Mouse (Mus musculus): ENCODE results near the gene Pdzd4. TPM values are rescaled to one million over a fixed set of nuclear protein-coding genes. Genes with fewer than 3 reads are reported as not detected.

The Pdzd4 gene
- 4.8 TPM in 2 replicates for polyA plus RNA-seq (2015; fragmentation: Nextera tagmentation; extraction: Ambion mirVana)

DNA sequence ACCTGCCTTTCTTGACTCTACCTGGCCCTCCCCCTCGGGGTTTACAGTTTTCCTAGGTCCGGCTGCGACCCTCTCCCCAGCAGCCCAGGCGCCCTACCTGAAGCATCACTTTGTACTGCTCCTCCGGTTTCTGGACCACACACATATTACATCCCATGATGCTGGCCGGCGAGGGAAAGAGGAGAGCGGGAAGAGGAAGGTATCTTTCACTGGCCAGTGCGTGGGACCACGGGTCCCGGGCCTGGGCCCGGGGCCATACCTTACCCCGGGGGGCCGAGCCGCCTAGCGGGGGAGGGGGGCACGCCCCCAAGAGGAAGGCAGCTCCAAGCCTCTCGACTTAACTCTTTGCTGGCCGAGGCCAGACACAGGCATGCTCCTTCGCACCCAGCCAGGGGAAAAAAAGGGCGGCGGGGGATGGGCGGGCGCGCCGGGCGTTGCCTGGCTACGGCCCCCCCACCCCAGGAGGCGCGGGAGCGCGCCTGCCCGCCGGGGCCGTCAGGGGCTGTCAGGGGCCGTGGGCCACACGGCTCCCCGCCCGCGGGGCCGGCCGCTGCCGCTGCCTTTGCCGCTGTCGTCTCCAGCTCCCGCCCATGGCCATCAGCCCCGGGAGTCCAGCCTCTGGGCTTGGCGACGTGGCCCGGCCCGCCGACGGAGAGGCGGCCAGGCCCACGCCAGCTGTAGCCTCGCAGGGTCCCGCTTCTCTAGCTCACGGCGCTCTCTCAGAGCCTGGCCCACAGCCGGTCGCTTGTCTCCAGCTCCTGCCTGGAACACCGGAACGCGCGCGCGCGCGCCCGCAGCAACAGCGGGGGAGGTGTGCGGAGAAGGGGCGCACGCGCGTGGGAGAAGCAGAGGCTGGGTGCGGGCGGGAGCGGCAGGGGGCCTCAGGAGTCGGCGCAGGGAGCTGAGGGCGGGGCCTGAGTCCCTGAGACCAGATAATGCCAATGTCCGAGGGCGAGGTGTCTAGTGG, at the start of gene Pdzd4:
Pdzd4 (minus strand) TSS at position 785 of the 967 bp plus-strand sequence.
- H3K9me3 ChIP-seq (replicated peaks; ENCODE audit: control insufficient read depth, low read length, poor library complexity, severe bottlenecking): no peaks in the 10 kb centered on the region; the same call in 1 of the 2 replicates
- H3K27me3 ChIP-seq (ENCODE audit: control insufficient read depth, insufficient read depth, low read depth, low read length): no peaks in the 10 kb centered on the region
- H3K36me3 ChIP-seq (ENCODE audit: control insufficient read depth, insufficient read depth, low read length): no peaks in the 10 kb centered on the region
- H3K4me3 ChIP-seq (ENCODE audit: low read depth, low read length): peak within 1 kb of the TSS; percentile 65
- H3K27ac ChIP-seq (ENCODE audit: low read length): peak within 1 kb of the TSS; percentile 95
- peak within 1 kb of the TSS; percentile 89 for H3K9ac ChIP-seq (ENCODE audit: low read depth, low read length)
- peak; percentile 89 for ATAC-seq
- peaks cover 13% of the 10 kb centered on the region for H3K4me1 ChIP-seq (ENCODE audit: control insufficient read depth, insufficient read depth, low read length)
- WGBS: 17% methylated on average over 44 of the region's 84 CpGs
- peak within 1 kb of the TSS; percentile 62 for H3K4me2 ChIP-seq (ENCODE audit: low read length)

DNA sequence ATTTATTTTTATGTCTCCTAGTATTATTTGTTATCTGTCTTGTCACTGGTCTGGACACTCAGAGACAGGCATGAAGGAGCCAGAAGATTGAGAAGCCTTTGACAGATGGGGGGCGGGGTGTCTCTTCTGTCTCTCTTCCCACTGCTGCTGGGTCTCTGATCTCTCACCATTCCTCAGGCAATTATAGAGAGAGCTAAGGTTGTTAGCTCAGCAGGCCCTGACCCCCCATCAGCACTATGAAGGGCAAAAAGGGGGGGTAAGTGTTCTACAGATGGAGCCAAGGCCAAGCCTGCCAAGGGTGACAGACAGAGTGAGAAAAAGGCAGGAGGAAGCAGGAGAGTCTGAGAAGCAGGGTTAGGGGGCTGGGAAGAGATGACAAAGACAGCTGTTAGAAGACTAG, 47.2 kb upstream of the Pdzd4 start:
- 64% methylated on average over 1 of the region's 1 CpGs for WGBS
- ATAC-seq: no peak
- H3K4me2 ChIP-seq (ENCODE audit: low read length): no peak overlapping the region
- peaks cover 26% of the 10 kb centered on the region for H3K4me1 ChIP-seq (ENCODE audit: control insufficient read depth, insufficient read depth, low read length)
- no peak overlapping the region for H3K9ac ChIP-seq (ENCODE audit: low read depth, low read length)
- no peaks in the 10 kb centered on the region for H3K27me3 ChIP-seq (ENCODE audit: control insufficient read depth, insufficient read depth, low read depth, low read length)
- H3K36me3 ChIP-seq (ENCODE audit: control insufficient read depth, insufficient read depth, low read length): no peaks in the 10 kb centered on the region
- no peak overlapping the region for H3K4me3 ChIP-seq (ENCODE audit: low read depth, low read length)
- no peaks in the 10 kb centered on the region for H3K9me3 ChIP-seq (replicated peaks; ENCODE audit: control insufficient read depth, low read length, poor library complexity, severe bottlenecking)
- peak overlapping the region; percentile 17; the same call in 1 of the 2 replicates for H3K27ac ChIP-seq (ENCODE audit: low read length)

DNA sequence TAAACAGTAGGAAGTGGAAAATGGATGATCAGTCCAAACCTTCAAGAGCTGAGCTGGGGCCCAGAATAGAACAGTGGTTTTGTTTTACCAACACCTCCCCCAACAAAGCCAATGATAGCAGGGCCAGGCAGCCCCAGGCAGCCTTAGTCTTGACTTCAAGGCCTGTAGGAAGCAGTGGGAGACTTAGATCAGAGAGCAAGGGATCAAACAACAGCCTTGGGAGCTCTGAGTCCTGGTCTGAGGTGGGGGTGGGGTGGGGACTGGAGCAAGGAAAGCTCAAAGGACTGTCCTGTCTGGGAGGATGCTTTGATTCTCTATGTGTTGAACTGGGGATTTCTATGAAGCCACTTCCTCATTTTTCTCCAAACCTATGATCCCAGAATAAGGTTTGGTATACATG, 46.7 kb upstream of the Pdzd4 start:
- Histone ChIP-seq H3K9me3 (replicated peaks; ENCODE audit: control insufficient read depth, low read length, poor library complexity, severe bottlenecking) (no peaks in the 10 kb centered on the region), H3K4me2 (ENCODE audit: low read length) (no peak overlapping the region), H3K27ac (ENCODE audit: low read length) (no peak overlapping the region), H3K36me3 (ENCODE audit: control insufficient read depth, insufficient read depth, low read length) (no peaks in the 10 kb centered on the region), H3K9ac (ENCODE audit: low read depth, low read length) (no peak overlapping the region), H3K27me3 (ENCODE audit: control insufficient read depth, insufficient read depth, low read depth, low read length) (no peaks in the 10 kb centered on the region), H3K4me3 (ENCODE audit: low read depth, low read length) (no peak overlapping the region), H3K4me1 (ENCODE audit: control insufficient read depth, insufficient read depth, low read length) (peaks cover 21% of the 10 kb centered on the region)
- ATAC-seq: no peak; the same call in 1 of the 2 replicates

DNA sequence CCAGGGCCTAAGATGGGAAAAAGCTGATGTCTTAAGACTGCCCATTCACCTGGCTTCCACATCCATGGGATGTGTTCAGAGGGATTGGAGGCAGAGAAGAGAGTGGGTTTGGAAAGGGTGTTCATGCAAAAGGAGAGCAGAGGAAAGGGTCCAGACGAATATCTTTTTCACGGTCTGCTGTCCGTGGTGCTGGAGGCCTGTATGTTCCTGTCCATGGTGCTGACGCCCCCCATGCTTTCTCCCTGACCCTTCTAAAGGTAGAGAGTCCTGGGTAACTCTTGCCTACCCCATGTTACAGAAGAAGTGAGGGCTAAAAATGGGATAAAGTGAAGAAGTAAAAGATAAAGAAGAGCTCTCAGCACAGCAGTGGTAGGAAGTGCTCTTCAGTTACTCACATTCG, 44.6 kb upstream of the Pdzd4 start:
- no peak for ATAC-seq
- Histone ChIP-seq H3K27ac (ENCODE audit: low read length) (no peak overlapping the region), H3K4me1 (ENCODE audit: control insufficient read depth, insufficient read depth, low read length) (peaks cover 25% of the 10 kb centered on the region), H3K9ac (ENCODE audit: low read depth, low read length) (no peak overlapping the region), H3K4me3 (ENCODE audit: low read depth, low read length) (no peak overlapping the region), H3K4me2 (ENCODE audit: low read length) (no peak overlapping the region), H3K27me3 (ENCODE audit: control insufficient read depth, insufficient read depth, low read depth, low read length) (no peaks in the 10 kb centered on the region), H3K9me3 (replicated peaks; ENCODE audit: control insufficient read depth, low read length, poor library complexity, severe bottlenecking) (no peaks in the 10 kb centered on the region), H3K36me3 (ENCODE audit: control insufficient read depth, insufficient read depth, low read length) (no peaks in the 10 kb centered on the region)
- WGBS: 23% methylated on average over 5 of the region's 5 CpGs

DNA sequence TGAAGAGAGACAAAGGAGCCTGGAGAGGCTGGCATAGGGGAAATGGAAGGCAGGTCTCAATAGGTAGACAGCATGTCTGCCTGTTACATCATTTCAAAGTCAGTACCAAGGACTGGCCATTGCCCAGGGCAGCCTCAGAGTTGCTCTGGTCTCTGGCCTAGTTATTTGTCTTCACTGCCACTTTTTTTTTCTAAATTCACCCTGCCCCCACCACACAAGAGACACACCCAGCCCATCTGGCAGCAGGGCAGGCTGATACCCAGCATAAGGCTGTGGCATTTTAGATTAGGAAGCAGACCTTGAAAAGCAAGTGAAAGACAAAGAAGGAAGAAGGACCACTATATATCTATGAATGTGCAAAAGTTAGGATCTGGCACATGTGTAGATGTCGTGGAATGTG, 43.1 kb upstream of the Pdzd4 start:
- WGBS: 76% methylated on average over 1 of the region's 1 CpGs
- no peak overlapping the region for H3K4me2 ChIP-seq (ENCODE audit: low read length)
- H3K4me1 ChIP-seq (ENCODE audit: control insufficient read depth, insufficient read depth, low read length): peaks cover 25% of the 10 kb centered on the region
- H3K9me3 ChIP-seq (replicated peaks; ENCODE audit: control insufficient read depth, low read length, poor library complexity, severe bottlenecking): no peaks in the 10 kb centered on the region
- H3K27ac ChIP-seq (ENCODE audit: low read length): peak overlapping the region; percentile 65; the same call in 1 of the 2 replicates
- H3K27me3 ChIP-seq (ENCODE audit: control insufficient read depth, insufficient read depth, low read depth, low read length): no peaks in the 10 kb centered on the region
- peaks cover 3% of the 10 kb centered on the region; the same call in 1 of the 2 replicates for H3K36me3 ChIP-seq (ENCODE audit: control insufficient read depth, insufficient read depth, low read length)
- no peak overlapping the region for H3K9ac ChIP-seq (ENCODE audit: low read depth, low read length)
- ATAC-seq: no peak
- no peak overlapping the region for H3K4me3 ChIP-seq (ENCODE audit: low read depth, low read length)

DNA sequence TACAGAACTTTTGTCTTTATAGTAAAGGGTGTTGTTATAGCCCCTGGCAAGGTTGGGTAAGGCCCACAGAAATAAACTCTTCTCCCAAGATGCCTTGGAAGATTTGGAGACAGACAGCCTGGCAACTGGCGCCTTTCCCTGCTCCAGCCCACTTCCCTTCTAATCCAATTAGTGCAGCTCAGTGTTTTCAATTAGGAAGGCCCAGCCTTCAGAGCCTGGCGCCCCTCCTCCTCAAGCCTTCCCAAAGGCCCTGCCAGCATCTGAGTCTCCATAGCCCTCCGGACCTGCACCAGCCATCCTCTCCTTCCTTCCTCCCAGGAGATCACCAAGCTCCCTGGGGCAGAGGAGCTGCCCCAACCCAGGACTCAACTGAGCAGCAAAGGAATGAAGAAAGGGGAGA, 42.5 kb upstream of the Pdzd4 start:
- no peak overlapping the region for H3K9ac ChIP-seq (ENCODE audit: low read depth, low read length)
- no peaks in the 10 kb centered on the region for H3K27me3 ChIP-seq (ENCODE audit: control insufficient read depth, insufficient read depth, low read depth, low read length)
- peak overlapping the region; percentile 65 for H3K27ac ChIP-seq (ENCODE audit: low read length)
- H3K9me3 ChIP-seq (replicated peaks; ENCODE audit: control insufficient read depth, low read length, poor library complexity, severe bottlenecking): no peaks in the 10 kb centered on the region
- peaks cover 3% of the 10 kb centered on the region; the same call in 1 of the 2 replicates for H3K36me3 ChIP-seq (ENCODE audit: control insufficient read depth, insufficient read depth, low read length)
- 20% methylated on average over 3 of the region's 3 CpGs for WGBS
- H3K4me1 ChIP-seq (ENCODE audit: control insufficient read depth, insufficient read depth, low read length): peaks cover 25% of the 10 kb centered on the region
- no peak; the same call in 1 of the 2 replicates for ATAC-seq
- H3K4me3 ChIP-seq (ENCODE audit: low read depth, low read length): no peak overlapping the region
- H3K4me2 ChIP-seq (ENCODE audit: low read length): no peak overlapping the region

DNA sequence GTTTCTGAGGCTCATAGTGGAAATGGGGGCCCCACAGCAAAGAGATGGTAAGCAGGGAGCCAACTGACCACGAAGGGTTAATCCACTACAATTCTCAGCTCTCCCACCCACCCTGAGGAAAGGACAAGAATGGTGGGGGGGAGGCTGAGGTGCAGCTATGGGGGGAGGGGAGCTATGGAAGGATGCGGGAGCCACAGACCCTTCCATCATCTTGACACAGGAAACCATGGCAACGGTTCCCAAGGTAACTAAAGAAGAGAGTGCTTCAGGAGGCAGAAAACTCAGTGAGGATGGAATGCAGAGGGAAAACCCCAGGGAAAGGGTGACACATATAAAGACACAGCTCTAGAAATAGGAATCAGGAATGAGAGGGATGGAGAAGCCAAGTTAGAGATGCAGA, 39.9 kb upstream of the Pdzd4 start:
- no peak overlapping the region for H3K4me3 ChIP-seq (ENCODE audit: low read depth, low read length)
- H3K4me1 ChIP-seq (ENCODE audit: control insufficient read depth, insufficient read depth, low read length): peaks cover 18% of the 10 kb centered on the region
- H3K9me3 ChIP-seq (replicated peaks; ENCODE audit: control insufficient read depth, low read length, poor library complexity, severe bottlenecking): no peaks in the 10 kb centered on the region
- no peak overlapping the region for H3K9ac ChIP-seq (ENCODE audit: low read depth, low read length)
- peak overlapping the region; percentile 50; the same call in 1 of the 2 replicates for H3K27ac ChIP-seq (ENCODE audit: low read length)
- ATAC-seq: peak; percentile 63
- no peaks in the 10 kb centered on the region for H3K27me3 ChIP-seq (ENCODE audit: control insufficient read depth, insufficient read depth, low read depth, low read length)
- 42% methylated on average over 3 of the region's 3 CpGs for WGBS
- no peak overlapping the region for H3K4me2 ChIP-seq (ENCODE audit: low read length)
- peaks cover 8% of the 10 kb centered on the region for H3K36me3 ChIP-seq (ENCODE audit: control insufficient read depth, insufficient read depth, low read length)

DNA sequence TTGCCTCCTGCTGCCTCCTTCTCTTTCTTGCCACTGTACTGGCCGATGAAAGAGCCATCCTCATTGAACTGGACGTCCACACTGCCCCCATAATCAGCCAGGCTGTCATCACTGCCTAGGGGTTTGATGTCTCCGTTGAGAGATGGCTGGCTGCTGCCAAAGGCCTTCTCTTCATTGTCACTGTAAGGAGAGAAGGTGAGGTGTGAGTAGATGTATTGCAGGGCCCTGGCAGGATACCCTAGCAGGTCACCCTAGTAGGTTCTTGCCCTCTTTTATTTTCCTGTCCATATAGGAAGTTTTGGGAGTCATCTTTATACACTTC, 30.3 kb upstream of the Pdzd4 start:
- H3K9ac ChIP-seq (ENCODE audit: low read depth, low read length): no peak overlapping the region
- H3K4me3 ChIP-seq (ENCODE audit: low read depth, low read length): no peak overlapping the region
- H3K27me3 ChIP-seq (ENCODE audit: control insufficient read depth, insufficient read depth, low read depth, low read length): no peaks in the 10 kb centered on the region
- no peaks in the 10 kb centered on the region for H3K9me3 ChIP-seq (replicated peaks; ENCODE audit: control insufficient read depth, low read length, poor library complexity, severe bottlenecking)
- WGBS: 87% methylated on average over 3 of the region's 3 CpGs
- H3K4me1 ChIP-seq (ENCODE audit: control insufficient read depth, insufficient read depth, low read length): no peaks in the 10 kb centered on the region
- peaks cover 18% of the 10 kb centered on the region for H3K36me3 ChIP-seq (ENCODE audit: control insufficient read depth, insufficient read depth, low read length)
- ATAC-seq: no peak
- no peak overlapping the region for H3K27ac ChIP-seq (ENCODE audit: low read length)
- no peak overlapping the region for H3K4me2 ChIP-seq (ENCODE audit: low read length)

DNA sequence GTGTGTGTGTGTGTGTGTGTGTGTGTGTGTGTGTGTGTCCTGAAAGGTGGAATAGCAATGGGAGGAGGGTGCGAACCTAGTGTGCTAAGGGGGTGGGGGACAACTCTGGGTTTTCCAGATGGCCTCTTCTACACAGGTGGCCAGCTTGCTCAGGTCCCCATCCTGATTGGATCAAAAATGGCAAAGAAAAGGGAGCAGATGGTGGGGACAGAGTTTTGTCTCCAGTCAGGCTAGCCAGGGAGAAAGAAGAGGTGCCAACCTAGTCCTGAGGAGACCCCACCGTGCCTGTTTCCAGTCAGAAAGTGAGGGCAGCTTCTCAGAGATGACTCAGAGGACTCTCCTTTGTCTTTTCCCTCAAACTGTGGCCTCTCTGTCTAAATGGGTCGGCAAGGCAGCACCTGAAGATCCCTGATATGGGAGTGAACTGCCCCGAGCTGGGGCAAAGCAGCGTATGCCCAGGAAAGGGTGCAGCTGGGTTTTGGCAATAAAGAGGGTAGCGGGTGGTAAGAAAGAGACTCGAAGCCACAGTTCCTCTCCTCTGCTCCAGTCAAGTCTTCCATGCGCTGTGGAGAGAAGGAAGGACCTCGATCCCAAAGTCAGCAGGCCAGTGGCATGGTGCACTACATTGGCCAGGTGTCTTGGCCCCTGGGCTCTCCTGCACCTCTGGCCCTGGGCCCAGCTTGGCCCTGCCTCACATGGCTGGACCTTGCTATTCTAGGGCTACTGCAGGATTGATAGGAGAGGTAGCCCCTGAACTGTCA, 29.7 kb upstream of the Pdzd4 start:
- Histone ChIP-seq H3K4me1 (ENCODE audit: control insufficient read depth, insufficient read depth, low read length) (no peaks in the 10 kb centered on the region), H3K9me3 (replicated peaks; ENCODE audit: control insufficient read depth, low read length, poor library complexity, severe bottlenecking) (no peaks in the 10 kb centered on the region), H3K36me3 (ENCODE audit: control insufficient read depth, insufficient read depth, low read length) (peaks cover 12% of the 10 kb centered on the region), H3K27ac (ENCODE audit: low read length) (no peak overlapping the region), H3K4me2 (ENCODE audit: low read length) (no peak overlapping the region), H3K4me3 (ENCODE audit: low read depth, low read length) (no peak overlapping the region), H3K27me3 (ENCODE audit: control insufficient read depth, insufficient read depth, low read depth, low read length) (no peaks in the 10 kb centered on the region), H3K9ac (ENCODE audit: low read depth, low read length) (no peak overlapping the region)
- WGBS: 81% methylated on average over 9 of the region's 9 CpGs
- ATAC-seq: no peak
